Mouse (Mus musculus): ENCODE data around the gene Vmn2r26. TPM values are rescaled to one million over a fixed set of nuclear protein-coding genes. Genes with fewer than 3 reads are reported as not detected.
"Not testable (repeated sequence)": the region's sequence is repeated elsewhere in the genome, so short reads cannot be mapped to it uniquely, and the experiment has no call there.

The Vmn2r26 gene
- polyA plus RNA-seq (2015; fragmentation: Nextera tagmentation; extraction: Ambion mirVana) = not detected in 2 replicates

- not testable (repeated sequence) for H3K27ac ChIP-seq; H3K36me3 ChIP-seq (ENCODE audit: insufficient read depth, low read length); ATAC-seq (replicated peaks; ENCODE audit: low FRiP score, low read depth)
These were observed at the start of gene Vmn2r26 for GRCm38 (mm10) chr6:124024268-124024667. Vmn2r26 (plus strand) TSS chr6:124024568.

GRCm38 (mm10) chr6:124020841-124021240 lies 3.5 kb upstream of the Vmn2r26 start:
- no peaks in the 10 kb centered on the region for H3K4me1 ChIP-seq (replicated peaks; ENCODE audit: insufficient read depth, low read length)
- no peak for ATAC-seq (replicated peaks; ENCODE audit: low FRiP score, low read depth)
- no peaks in the 10 kb centered on the region for H3K27me3 ChIP-seq (ENCODE audit: insufficient read depth, low read length)
- H3K27ac ChIP-seq = no peak overlapping the region
- no peaks in the 10 kb centered on the region for H3K9me3 ChIP-seq (replicated peaks; ENCODE audit: low read length)
- no peak overlapping the region for H3K9ac ChIP-seq (ENCODE audit: low read depth, low read length)
- H3K36me3 ChIP-seq (ENCODE audit: insufficient read depth, low read length) = no peaks in the 10 kb centered on the region
- WGBS = 28% methylated on average over 1 of the region's 1 CpGs
- H3K4me2 ChIP-seq (ENCODE audit: low read length) = no peak overlapping the region
- no peak overlapping the region for H3K4me3 ChIP-seq (replicated peaks; ENCODE audit: low read depth, low read length)
- DNase-seq (ENCODE audit: low spot score) = no peak
- no peak for TF ChIP-seq CTCF (IDR thresholded peaks at IDR 0.05; ENCODE audit: low read depth)

More at GRCm38 (mm10) chr6:124024268-124024667, at the start of gene Vmn2r26:
- not testable (repeated sequence) for H3K9ac ChIP-seq (ENCODE audit: low read depth, low read length); H3K4me1 ChIP-seq (replicated peaks; ENCODE audit: insufficient read depth, low read length); H3K27me3 ChIP-seq (ENCODE audit: insufficient read depth, low read length); DNase-seq (ENCODE audit: low spot score); H3K9me3 ChIP-seq (replicated peaks; ENCODE audit: low read length); H3K4me2 ChIP-seq (ENCODE audit: low read length); H3K4me3 ChIP-seq (replicated peaks; ENCODE audit: low read depth, low read length)
- WGBS = 60% methylated on average over 1 of the region's 1 CpGs

- Histone ChIP-seq H3K27ac (no peak overlapping the region), H3K4me2 (ENCODE audit: low read length) (no peak overlapping the region), H3K4me3 (replicated peaks; ENCODE audit: low read depth, low read length) (no peak overlapping the region), H3K27me3 (ENCODE audit: insufficient read depth, low read length) (no peaks in the 10 kb centered on the region), H3K36me3 (ENCODE audit: insufficient read depth, low read length) (no peaks in the 10 kb centered on the region), H3K9ac (ENCODE audit: low read depth, low read length) (no peak overlapping the region), H3K9me3 (replicated peaks; ENCODE audit: low read length) (no peaks in the 10 kb centered on the region), H3K4me1 (replicated peaks; ENCODE audit: insufficient read depth, low read length) (no peaks in the 10 kb centered on the region)
- TF ChIP-seq CTCF (IDR thresholded peaks at IDR 0.05; ENCODE audit: low read depth) = no peak
- DNase-seq (ENCODE audit: low spot score) (no peak), ATAC-seq (replicated peaks; ENCODE audit: low FRiP score, low read depth) (no peak)
These were observed 24.0 kb downstream of the Vmn2r26 start for GRCm38 (mm10) chr6:124048388-124048787.

GRCm38 (mm10) chr6:124053611-124054010 lies 29.2 kb downstream of the Vmn2r26 start:
- H3K4me1 ChIP-seq (replicated peaks; ENCODE audit: insufficient read depth, low read length); H3K9ac ChIP-seq (ENCODE audit: low read depth, low read length); H3K27me3 ChIP-seq (ENCODE audit: insufficient read depth, low read length); H3K4me2 ChIP-seq (ENCODE audit: low read length); H3K27ac ChIP-seq; ATAC-seq (replicated peaks; ENCODE audit: low FRiP score, low read depth); H3K4me3 ChIP-seq (replicated peaks; ENCODE audit: low read depth, low read length); H3K9me3 ChIP-seq (replicated peaks; ENCODE audit: low read length); DNase-seq (ENCODE audit: low spot score); H3K36me3 ChIP-seq (ENCODE audit: insufficient read depth, low read length): not testable (repeated sequence)

GRCm38 (mm10) chr6:124102334-124102733 lies 78.0 kb downstream of the Vmn2r26 start:
- Histone ChIP-seq H3K4me3 (replicated peaks; ENCODE audit: low read depth, low read length) (no peak overlapping the region), H3K9me3 (replicated peaks; ENCODE audit: low read length) (no peaks in the 10 kb centered on the region), H3K4me2 (ENCODE audit: low read length) (no peak overlapping the region), H3K27me3 (ENCODE audit: insufficient read depth, low read length) (no peaks in the 10 kb centered on the region), H3K9ac (ENCODE audit: low read depth, low read length) (no peak overlapping the region), H3K36me3 (ENCODE audit: insufficient read depth, low read length) (no peaks in the 10 kb centered on the region), H3K4me1 (replicated peaks; ENCODE audit: insufficient read depth, low read length) (no peaks in the 10 kb centered on the region), H3K27ac (no peak overlapping the region)
- TF ChIP-seq CTCF (IDR thresholded peaks at IDR 0.05; ENCODE audit: low read depth) = no peak
- WGBS = 67% methylated on average over 4 of the region's 4 CpGs
- no peak for ATAC-seq (replicated peaks; ENCODE audit: low FRiP score, low read depth)
- DNase-seq (ENCODE audit: low spot score) = no peak

Other genes with a start within 250 kb of the Vmn2r26 start
- not detected in 2 replicates for gene Vmn2r24, start 245.7 kb upstream of the Vmn2r26 start, polyA plus RNA-seq (2015; fragmentation: Nextera tagmentation; extraction: Ambion mirVana)
- not detected in 2 replicates for gene Vmn2r25, start 171.1 kb upstream of the Vmn2r26 start, polyA plus RNA-seq (2015; fragmentation: Nextera tagmentation; extraction: Ambion mirVana)
- not detected in 2 replicates for gene Vmn2r27, start 207.3 kb downstream of the Vmn2r26 start, polyA plus RNA-seq (2015; fragmentation: Nextera tagmentation; extraction: Ambion mirVana)

Data from kidney, postnatal 0 days (tissue).